Mouse (Mus musculus) retina, adult 2 months (tissue): ENCODE data around the gene Dmrtc2.
"Not testable (repeated sequence)": the region's sequence is repeated elsewhere in the genome, so short reads cannot be mapped to it uniquely, and the experiment has no call there.

ENCODE experiments used
- DNase-seq: peaks from one replicate; pipeline ENCODE4 v3.0.0-alpha.2; 2012; ENCODE audit warnings: low read depth, low spot score

The Dmrtc2 gene

GRCm38 (mm10) chr7:24869080-24869479 lies 777 bp upstream of the Dmrtc2 start:
- DNase-seq: no peak

DNA sequence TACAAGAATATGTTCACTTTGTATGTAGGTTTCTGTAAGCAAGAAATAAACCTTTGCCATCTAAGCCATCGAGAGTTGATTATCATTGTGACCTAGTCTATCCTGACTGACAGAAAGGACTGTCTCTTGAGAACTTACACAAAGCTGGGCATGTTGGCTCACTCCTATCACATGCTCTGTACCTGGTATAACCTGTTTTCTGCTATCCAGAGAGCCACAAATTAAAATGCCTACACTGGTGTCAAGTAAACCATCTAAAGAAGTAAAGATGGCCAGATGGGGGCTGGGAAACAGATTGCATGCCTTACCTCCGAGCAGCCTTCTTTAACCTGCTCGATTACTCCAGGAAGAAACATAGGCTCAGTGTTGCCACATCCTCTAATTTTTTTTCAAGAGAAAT lies 7.7 kb downstream of the Dmrtc2 start:
- DNase-seq: no peak

DNA sequence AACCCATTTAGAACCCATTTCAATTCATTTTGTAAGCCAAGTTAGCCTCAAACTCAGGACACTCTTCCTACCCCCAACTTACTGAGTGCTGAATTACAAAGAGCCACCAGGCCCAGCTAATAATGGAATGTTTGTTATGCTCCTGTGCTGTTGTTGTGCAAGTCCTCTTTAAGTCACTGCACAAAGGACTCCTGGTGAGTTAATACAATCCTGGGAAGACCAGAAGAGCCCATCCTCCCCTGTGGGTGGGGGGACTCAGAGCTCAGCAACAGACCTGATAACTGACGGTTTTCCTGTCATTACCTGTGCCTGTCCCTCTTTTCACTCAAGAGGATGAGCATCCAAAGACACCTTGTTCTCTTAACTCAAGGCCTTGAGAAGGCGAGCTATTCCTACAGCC lies 9.8 kb downstream of the Dmrtc2 start:
- no peak for DNase-seq

GRCm38 (mm10) chr7:24882416-24883199 lies 12.8 kb downstream of the Dmrtc2 start:
- no peak for DNase-seq

DNA sequence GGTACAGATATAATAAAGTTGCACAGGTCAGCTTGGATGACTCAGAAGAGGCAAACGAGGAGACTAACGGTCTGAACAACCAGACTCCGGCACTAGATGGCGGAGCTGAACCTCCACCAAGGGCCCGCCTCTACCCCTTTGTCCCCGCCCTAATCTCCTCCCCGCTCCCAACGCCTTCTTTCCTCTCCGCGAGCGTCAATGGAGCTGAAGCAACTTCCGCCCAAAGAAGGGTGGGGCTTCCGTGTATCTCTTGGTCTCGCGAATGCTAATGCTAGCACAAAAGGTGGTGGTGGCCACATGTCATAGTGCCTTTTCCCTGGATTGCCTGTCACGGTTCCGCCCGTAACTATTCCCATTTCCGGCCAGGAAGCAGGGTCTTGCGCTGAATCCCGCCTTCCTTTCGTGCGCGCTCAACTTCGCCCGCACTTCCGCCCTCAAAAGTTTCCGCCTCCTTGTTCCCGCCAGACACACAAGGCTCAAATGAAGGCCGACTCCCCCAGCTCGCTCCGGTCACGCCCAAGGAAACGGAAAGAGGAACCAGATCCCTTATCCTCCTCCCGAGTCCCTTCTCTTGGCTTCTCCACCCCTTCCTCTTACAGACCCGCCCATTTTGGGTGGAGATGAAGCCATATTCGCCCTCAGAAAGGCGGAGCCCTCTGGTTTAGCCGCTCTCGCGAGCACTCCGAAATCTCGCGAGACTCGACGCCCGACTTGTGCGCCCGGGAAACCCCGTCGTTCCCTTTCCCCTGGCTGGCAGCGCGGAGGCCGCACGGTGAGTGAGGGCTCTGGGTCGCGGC lies 14.2 kb downstream of the Dmrtc2 start, which contains the start of gene Rps19:
Gene Rps19 (plus strand): TSS at position 476 of the 797 bp plus-strand sequence.
- DNase-seq: peak; percentile 99

- no peak for DNase-seq
These were observed 14.9 kb downstream of the Dmrtc2 start for GRCm38 (mm10) chr7:24884693-24885291.

GRCm38 (mm10) chr7:24885468-24886307 lies 15.8 kb downstream of the Dmrtc2 start:
- no peak for DNase-seq

- no peak for DNase-seq
These were observed 16.4 kb downstream of the Dmrtc2 start for GRCm38 (mm10) chr7:24886308-24886633.

- no peak for DNase-seq
These were observed 17.2 kb downstream of the Dmrtc2 start for GRCm38 (mm10) chr7:24887096-24887495.

GRCm38 (mm10) chr7:24889431-24890220 lies 19.8 kb downstream of the Dmrtc2 start:
- DNase-seq: no peak

GRCm38 (mm10) chr7:24890281-24891216 lies 20.7 kb downstream of the Dmrtc2 start:
- peak; percentile 68 for DNase-seq

- DNase-seq: no peak
These were observed 21.6 kb downstream of the Dmrtc2 start for GRCm38 (mm10) chr7:24891241-24892124.

GRCm38 (mm10) chr7:24892125-24892583 lies 22.3 kb downstream of the Dmrtc2 start:
- DNase-seq: no peak

DNA sequence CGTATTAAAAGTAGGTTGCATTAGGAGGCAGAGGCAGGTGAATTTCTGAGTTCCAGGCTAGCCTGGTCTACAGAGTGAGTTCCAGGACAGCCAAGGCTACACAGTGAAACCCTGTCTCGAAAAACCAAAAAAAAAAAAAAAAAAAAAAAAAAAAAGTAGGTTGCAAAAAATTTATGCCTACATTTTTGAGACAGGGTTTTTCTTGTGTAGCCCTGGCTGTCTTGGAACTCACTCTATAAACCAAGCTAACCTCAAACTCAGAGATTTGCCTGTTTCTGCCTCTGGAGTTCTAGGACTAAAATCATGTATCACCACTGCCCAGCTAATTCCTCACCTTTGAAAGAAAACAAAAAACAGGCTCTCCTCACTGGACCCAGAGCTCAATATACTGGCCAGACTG lies 25.9 kb downstream of the Dmrtc2 start:
- not testable (repeated sequence) for DNase-seq

- DNase-seq: no peak
These were observed 26.4 kb downstream of the Dmrtc2 start for GRCm38 (mm10) chr7:24896269-24896668.

GRCm38 (mm10) chr7:24897224-24897623 lies 27.4 kb downstream of the Dmrtc2 start, which contains the start of gene Cd79a:
Gene Cd79a (plus strand): TSS chr7:24897381.
- no peak for DNase-seq

- no peak for DNase-seq
These were observed 28.1 kb downstream of the Dmrtc2 start for GRCm38 (mm10) chr7:24897959-24898358.

- DNase-seq: no peak
These were observed 31.3 kb downstream of the Dmrtc2 start for GRCm38 (mm10) chr7:24901114-24901513.
